ENCODE assay signal across 8 mouse cellular contexts in the genomic region with DNA sequence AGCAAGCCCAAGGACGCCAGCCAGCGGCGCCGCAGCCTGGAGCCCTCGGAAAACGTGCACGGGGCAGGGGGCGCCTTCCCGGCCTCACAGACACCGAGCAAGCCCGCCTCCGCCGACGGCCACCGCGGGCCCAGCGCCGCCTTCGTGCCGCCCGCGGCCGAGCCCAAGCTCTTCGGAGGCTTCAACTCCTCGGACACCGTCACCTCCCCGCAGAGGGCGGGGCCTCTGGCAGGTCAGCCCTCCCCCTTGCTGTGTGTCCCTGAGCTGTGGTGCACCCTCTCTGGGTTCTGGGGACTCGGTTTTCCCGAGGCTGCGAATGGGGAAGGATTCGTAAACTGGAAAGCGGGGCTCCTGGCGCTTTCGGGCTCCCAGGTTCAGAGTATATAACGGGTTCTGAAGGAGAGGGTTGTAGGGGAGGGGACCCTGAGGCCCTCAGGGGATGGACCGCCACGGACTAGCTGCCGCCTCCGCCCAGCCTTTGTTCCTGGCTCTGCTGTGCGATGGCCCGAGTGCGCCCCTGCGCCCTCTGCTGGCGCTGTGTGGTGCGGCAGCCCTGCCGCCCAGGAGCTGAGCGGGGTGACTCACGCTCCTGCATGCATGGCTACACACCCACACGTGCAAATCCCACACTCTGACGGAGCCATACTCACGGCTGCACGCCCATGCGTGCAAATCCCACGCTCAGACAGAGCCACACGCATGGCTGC. TPM values are rescaled to one million over a fixed set of nuclear protein-coding genes. Genes with fewer than 3 reads are reported as not detected.
DNase-seq lines count a peak whose midpoint lies in the region; ATAC-seq lines count a peak whose summit lies in the region.

No protein-coding gene starts in this region.

- H3K27me3 ChIP-seq in embryonic facial prominence, embryonic 11.5 days (ENCODE audit: control insufficient read depth, insufficient read depth, low read length) = no peaks in the 10 kb centered on the region
- peaks cover 2% of the 10 kb centered on the region; the same call in 1 of the 2 replicates for H3K27me3 ChIP-seq in midbrain, embryonic 11.5 days (ENCODE audit: control insufficient read depth, insufficient read depth, low read length)

- intact Hi-C loops in left cerebral cortex, postnatal 4 days (cut with DNase I) = loop anchor here (2.0 to 5.0 kb wide), 2 partner anchors 116 to 170 kb away; no protein-coding TSS in a partner anchor

- ATAC-seq in embryonic facial prominence, embryonic 11.5 days (replicated peaks; ENCODE audit: insufficient number of reproducible peaks, low FRiP score, low TSS enrichment, low read depth) = peak; percentile 65
- peak; percentile 85 for ATAC-seq in midbrain, embryonic 11.5 days (ENCODE audit: low FRiP score)

- peaks cover 13% of the 10 kb centered on the region for H3K4me1 ChIP-seq in embryonic facial prominence, embryonic 11.5 days (ENCODE audit: control insufficient read depth, insufficient read depth, low read length)
- peaks cover 31% of the 10 kb centered on the region for H3K4me1 ChIP-seq in midbrain, embryonic 11.5 days (ENCODE audit: control insufficient read depth, insufficient read depth, low read length)

- peak overlapping the region; percentile 76 for H3K9ac ChIP-seq in embryonic facial prominence, embryonic 11.5 days (replicated peaks; ENCODE audit: low read length)
- peak overlapping the region; percentile 70 for H3K9ac ChIP-seq in midbrain, embryonic 11.5 days (ENCODE audit: low read length)

- H3K4me2 ChIP-seq in embryonic facial prominence, embryonic 11.5 days (ENCODE audit: low read depth, low read length) = peak overlapping the region; percentile 29
- peak overlapping the region; percentile 44 for H3K4me2 ChIP-seq in midbrain, embryonic 11.5 days

- peak overlapping the region; percentile 62 for H3K27ac ChIP-seq in embryonic facial prominence, embryonic 11.5 days (replicated peaks; ENCODE audit: low read depth, low read length)
- H3K27ac ChIP-seq in midbrain, embryonic 11.5 days (ENCODE audit: low read depth, low read length) = peak overlapping the region; percentile 55

- DNase-seq in adrenal gland, postnatal 14 days = peak; percentile 94
- peak; percentile 94 for DNase-seq in embryonic facial prominence, embryonic 11.5 days (ENCODE audit: low spot score)
- DNase-seq in heart, adult 11 months = peak; percentile 99
- peak; percentile 79 for DNase-seq in kidney, adult 11 months
- peak; percentile 93 for DNase-seq in left cerebral cortex, postnatal 4 days
- peak; percentile 100 for DNase-seq in midbrain, embryonic 11.5 days (ENCODE audit: low spot score, missing footprints)
- peak; percentile 91 for DNase-seq in right cerebral cortex, postnatal 4 days
- DNase-seq in yolk sac, embryonic 10.5 days (ENCODE audit: low spot score) = peak; percentile 90

- WGBS in embryonic facial prominence, embryonic 11.5 days = 2% methylated on average over 56 of the region's 56 CpGs
- 0% methylated on average over 56 of the region's 56 CpGs for WGBS in midbrain, embryonic 11.5 days

- H3K36me3 ChIP-seq in embryonic facial prominence, embryonic 11.5 days (replicated peaks; ENCODE audit: control insufficient read depth, insufficient read depth, low read depth, low read length) = no peaks in the 10 kb centered on the region; the same call in 1 of the 2 replicates
- no peaks in the 10 kb centered on the region for H3K36me3 ChIP-seq in midbrain, embryonic 11.5 days (ENCODE audit: control insufficient read depth, insufficient read depth, low read length)

- peak overlapping the region; percentile 18 for H3K4me3 ChIP-seq in embryonic facial prominence, embryonic 11.5 days (ENCODE audit: low read depth, low read length)
- peak overlapping the region; percentile 22 for H3K4me3 ChIP-seq in midbrain, embryonic 11.5 days (ENCODE audit: low read depth, low read length)

- no peaks in the 10 kb centered on the region for H3K9me3 ChIP-seq in embryonic facial prominence, embryonic 11.5 days (replicated peaks; ENCODE audit: control insufficient read depth, low read length)
- no peaks in the 10 kb centered on the region for H3K9me3 ChIP-seq in midbrain, embryonic 11.5 days (ENCODE audit: control insufficient read depth, low read length)

RNA-seq across cellular contexts. Expression of a gene that starts 39.0 kb away (rescaled TPM):
- total RNA-seq in adrenal gland, postnatal 14 days (2021) = 16.2 and 18.9 TPM in 2 replicates
- 13.9 and 16.4 TPM in 2 replicates for polyA plus RNA-seq in embryonic facial prominence, embryonic 11.5 days (2014; fragmentation: Nextera tagmentation; extraction: Ambion mirVana)
- 10 to 100 TPM; 92.0 to 94.5 TPM for total RNA-seq in left cerebral cortex, postnatal 4 days (2021)
- 11.2 and 14.0 TPM in 2 replicates for polyA plus RNA-seq in midbrain, embryonic 11.5 days (2014; fragmentation: Nextera tagmentation; extraction: Ambion mirVana)

Comparison
In these comparisons a context has a peak if more than half of its experiments do, and no peak if none do; other contexts are left out.
1. Peak in every context shown above with its lines: DNase-seq, ATAC-seq, H3K4me3 ChIP-seq and H3K27ac ChIP-seq.